Mouse (Mus musculus): ENCODE data around the gene Rps16. TPM values are rescaled to one million over a fixed set of nuclear protein-coding genes. Genes with fewer than 3 reads are reported as not detected.

Gene Rps16
- total and polyA plus RNA-seq, 3 experiments: 411 to 556 (median 496) TPM

GRCm38 (mm10) chr7:28311151-28311925 is 39.1 kb upstream of the Rps16 start:
- intact Hi-C loops (cut with DNase I): no loop called here
- no peaks in the 10 kb centered on the region for H3K36me3 ChIP-seq (ENCODE audit: control insufficient read depth, insufficient read depth, low read length)
- peak overlapping the region; percentile 82 for H3K27ac ChIP-seq
- WGBS: 4% methylated on average over 35 of the region's 35 CpGs
- no peaks in the 10 kb centered on the region for H3K79me2 ChIP-seq (replicated peaks; ENCODE audit: control insufficient read depth, insufficient read depth, low read length)
- peak overlapping the region; percentile 77 for H3K9ac ChIP-seq (ENCODE audit: low read depth, low read length)
- TF ChIP-seq EP300 (IDR thresholded peaks at IDR 0.05; ENCODE audit: insufficient read depth, low read depth, low read length): no peak
- no peak for TF ChIP-seq POLR2A (IDR thresholded peaks at IDR 0.05; ENCODE audit: insufficient read depth, low read depth, low read length)
- no peak for TF ChIP-seq CTCF (IDR thresholded peaks at IDR 0.05)
- DNase-seq: no peak
- no peaks in the 10 kb centered on the region for H3K27me3 ChIP-seq (ENCODE audit: control insufficient read depth, insufficient read depth, low read length)
- H3K4me3 ChIP-seq: peak overlapping the region; percentile 95
- peaks cover 4% of the 10 kb centered on the region for H3K4me1 ChIP-seq (ENCODE audit: control insufficient read depth, insufficient read depth, low read length)

- WGBS: under 1% methylated on average over 45 of the region's 45 CpGs
- H3K9ac ChIP-seq (ENCODE audit: low read depth, low read length): peak within 1 kb of the TSS; percentile 77
- H3K4me3 ChIP-seq: peak within 1 kb of the TSS; percentile 95
- H3K36me3 ChIP-seq (ENCODE audit: control insufficient read depth, insufficient read depth, low read length): no peaks in the 10 kb centered on the region
- intact Hi-C loops (cut with DNase I): loop anchor here (1.0 to 2.0 kb wide), 2 partner anchors 26 to 33 kb away; partner anchors contain the start of gene Supt5
- H3K27me3 ChIP-seq (ENCODE audit: control insufficient read depth, insufficient read depth, low read length): no peaks in the 10 kb centered on the region
- no peaks in the 10 kb centered on the region for H3K79me2 ChIP-seq (replicated peaks; ENCODE audit: control insufficient read depth, insufficient read depth, low read length)
- TF ChIP-seq EP300 (IDR thresholded peaks at IDR 0.05; ENCODE audit: insufficient read depth, low read depth, low read length) (peak; percentile 78; the same call in 1 of the 2 replicates), POLR2A (IDR thresholded peaks at IDR 0.05; ENCODE audit: insufficient read depth, low read depth, low read length) (peak; percentile 68), CTCF (IDR thresholded peaks at IDR 0.05) (no peak; the same call in 1 of the 2 replicates)
- H3K4me1 ChIP-seq (ENCODE audit: control insufficient read depth, insufficient read depth, low read length): peaks cover 4% of the 10 kb centered on the region
- peak; percentile 98 to 99 for DNase-seq
- H3K27ac ChIP-seq: peak within 1 kb of the TSS; percentile 82
Measured at GRCm38 (mm10) chr7:28311926-28312543, 38.4 kb upstream of the Rps16 start, which contains the start of gene Timm50. Gene Timm50 (minus strand): TSS chr7:28312072.

- Histone ChIP-seq H3K27ac (no peak overlapping the region), H3K4me1 (ENCODE audit: control insufficient read depth, insufficient read depth, low read length) (no peaks in the 10 kb centered on the region), H3K9ac (ENCODE audit: low read depth, low read length) (no peak overlapping the region), H3K36me3 (ENCODE audit: control insufficient read depth, insufficient read depth, low read length) (no peaks in the 10 kb centered on the region), H3K4me3 (no peak overlapping the region), H3K27me3 (ENCODE audit: control insufficient read depth, insufficient read depth, low read length) (no peaks in the 10 kb centered on the region), H3K79me2 (replicated peaks; ENCODE audit: control insufficient read depth, insufficient read depth, low read length) (no peaks in the 10 kb centered on the region)
- intact Hi-C loops (cut with DNase I): no loop called here
- DNase-seq: no peak
- TF ChIP-seq CTCF (IDR thresholded peaks at IDR 0.05) (no peak), POLR2A (IDR thresholded peaks at IDR 0.05; ENCODE audit: insufficient read depth, low read depth, low read length) (no peak), EP300 (IDR thresholded peaks at IDR 0.05; ENCODE audit: insufficient read depth, low read depth, low read length) (no peak)
- WGBS: 78% methylated on average over 3 of the region's 3 CpGs
Measured at GRCm38 (mm10) chr7:28318036-28318435, 32.4 kb upstream of the Rps16 start.

GRCm38 (mm10) chr7:28318714-28319113 is 31.7 kb upstream of the Rps16 start:
- TF ChIP-seq POLR2A (IDR thresholded peaks at IDR 0.05; ENCODE audit: insufficient read depth, low read depth, low read length): no peak
- TF ChIP-seq CTCF (IDR thresholded peaks at IDR 0.05): no peak
- TF ChIP-seq EP300 (IDR thresholded peaks at IDR 0.05; ENCODE audit: insufficient read depth, low read depth, low read length): no peak
- Histone ChIP-seq H3K79me2 (replicated peaks; ENCODE audit: control insufficient read depth, insufficient read depth, low read length) (no peaks in the 10 kb centered on the region), H3K9ac (ENCODE audit: low read depth, low read length) (no peak overlapping the region), H3K36me3 (ENCODE audit: control insufficient read depth, insufficient read depth, low read length) (no peaks in the 10 kb centered on the region), H3K27me3 (ENCODE audit: control insufficient read depth, insufficient read depth, low read length) (no peaks in the 10 kb centered on the region), H3K4me3 (no peak overlapping the region), H3K4me1 (ENCODE audit: control insufficient read depth, insufficient read depth, low read length) (no peaks in the 10 kb centered on the region), H3K27ac (no peak overlapping the region)
- WGBS: 88% methylated on average over 17 of the region's 17 CpGs
- no peak for DNase-seq
- intact Hi-C loops (cut with DNase I): no loop called here

- Histone ChIP-seq H3K79me2 (replicated peaks; ENCODE audit: control insufficient read depth, insufficient read depth, low read length) (no peaks in the 10 kb centered on the region), H3K36me3 (ENCODE audit: control insufficient read depth, insufficient read depth, low read length) (no peaks in the 10 kb centered on the region), H3K9ac (ENCODE audit: low read depth, low read length) (no peak overlapping the region), H3K27me3 (ENCODE audit: control insufficient read depth, insufficient read depth, low read length) (no peaks in the 10 kb centered on the region), H3K27ac (no peak overlapping the region), H3K4me1 (ENCODE audit: control insufficient read depth, insufficient read depth, low read length) (no peaks in the 10 kb centered on the region), H3K4me3 (no peak overlapping the region)
- no peak for DNase-seq
- whole genome bisulfite sequencing: 86% methylated on average over 15 of the region's 15 CpGs
- intact Hi-C loops (cut with DNase I): no loop called here
- TF ChIP-seq CTCF (IDR thresholded peaks at IDR 0.05): no peak
- no peak for TF ChIP-seq EP300 (IDR thresholded peaks at IDR 0.05; ENCODE audit: insufficient read depth, low read depth, low read length)
- TF ChIP-seq POLR2A (IDR thresholded peaks at IDR 0.05; ENCODE audit: insufficient read depth, low read depth, low read length): no peak
Measured at GRCm38 (mm10) chr7:28321974-28322720, 28.3 kb upstream of the Rps16 start.

Measured in heart, adult 2 months (tissue).